Mouse (Mus musculus): ENCODE results near the gene Bbof1.
A peak's percentile ranks its signal among the peaks of the same experiment; 100 is the strongest.

Gene Bbof1

GRCm38 (mm10) chr12:84468701-84469100 is 59.8 kb downstream of the Bbof1 start:
- peak in 1 of 2 experiments; percentile 15 for DNase-seq (ENCODE audit: low spot score in 2 of 2)

DNA sequence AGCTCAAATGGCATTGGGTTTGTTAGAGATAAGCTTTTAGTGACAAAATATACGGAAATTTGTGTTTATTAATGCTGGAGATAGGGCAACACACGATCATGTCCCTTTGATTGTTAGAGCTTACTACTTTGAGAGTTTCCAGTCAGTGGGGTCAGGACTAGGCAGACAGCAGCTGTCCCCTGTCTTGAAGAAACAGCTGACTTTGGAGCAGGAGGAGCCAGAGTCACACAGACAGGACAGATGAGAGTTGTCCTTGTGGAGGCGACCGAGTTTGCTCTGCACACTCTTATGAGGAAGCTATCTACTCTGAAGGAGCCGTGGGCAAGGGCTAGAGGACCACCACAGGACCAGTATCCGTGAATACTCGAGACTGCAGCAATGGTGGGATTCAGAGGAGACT is 70.1 kb downstream of the Bbof1 start:
- no peak for DNase-seq (ENCODE audit: low spot score in 2 of 2)

DNA sequence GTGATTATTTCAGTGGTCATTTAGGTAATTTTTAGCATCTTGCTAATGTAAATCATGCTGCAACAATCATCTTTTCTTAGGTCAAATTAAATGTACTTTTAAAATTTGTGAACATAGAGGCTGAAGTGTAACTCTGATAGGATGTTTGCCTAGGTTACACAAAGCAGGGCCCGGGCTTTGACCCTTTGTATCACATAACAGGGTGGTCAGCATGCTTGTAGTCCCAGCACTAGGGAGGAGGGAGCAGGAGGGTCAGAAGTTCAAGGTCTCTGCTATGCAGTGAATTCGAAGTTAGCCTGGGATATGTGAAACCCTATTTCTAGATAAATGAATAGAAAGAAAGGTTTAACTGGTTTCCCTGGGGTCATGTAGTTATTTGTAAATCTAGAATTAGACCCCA is 72.4 kb downstream of the Bbof1 start:
- DNase-seq (ENCODE audit: low spot score in 2 of 2), result no peak

DNA sequence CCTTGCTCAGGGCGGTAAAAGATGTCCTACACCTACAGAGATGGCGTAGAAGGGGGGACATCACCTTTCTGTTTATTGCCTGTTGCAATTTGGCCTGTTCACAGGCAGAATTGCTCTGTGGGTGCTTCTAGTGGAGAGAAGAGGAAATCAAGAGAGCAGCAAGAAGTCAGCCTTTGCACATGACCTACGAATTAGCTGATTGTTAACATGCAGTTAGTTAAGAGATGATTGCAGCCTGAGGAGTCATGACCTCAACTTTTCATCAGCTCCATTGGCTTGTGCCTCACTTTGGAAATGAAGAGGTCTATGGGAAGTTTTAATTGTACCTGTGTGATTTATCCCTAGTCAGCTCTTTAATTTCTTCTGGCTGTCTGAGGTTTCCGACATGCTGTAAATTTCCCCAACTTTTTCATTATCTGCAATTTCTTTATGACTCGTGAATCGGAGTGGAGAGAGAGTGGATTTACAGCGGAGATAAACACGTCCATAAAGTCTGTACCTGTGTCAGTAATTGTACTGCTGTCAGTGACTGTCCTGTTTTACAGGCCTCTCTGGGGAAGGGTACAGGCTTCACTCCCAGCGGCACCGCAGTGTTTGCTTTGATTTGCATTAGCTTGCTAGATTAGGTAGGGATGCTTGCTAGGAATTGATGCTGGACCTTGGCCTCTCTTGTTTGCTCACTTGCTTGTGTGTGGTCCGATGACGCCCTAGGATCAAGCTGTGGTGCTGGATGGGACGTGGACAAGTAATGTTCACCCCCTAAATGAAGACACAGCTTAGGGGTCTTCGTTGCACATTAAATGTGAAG is 74.1 kb downstream of the Bbof1 start:
- DNase-seq (ENCODE audit: low spot score in 2 of 2), result no peak

DNA sequence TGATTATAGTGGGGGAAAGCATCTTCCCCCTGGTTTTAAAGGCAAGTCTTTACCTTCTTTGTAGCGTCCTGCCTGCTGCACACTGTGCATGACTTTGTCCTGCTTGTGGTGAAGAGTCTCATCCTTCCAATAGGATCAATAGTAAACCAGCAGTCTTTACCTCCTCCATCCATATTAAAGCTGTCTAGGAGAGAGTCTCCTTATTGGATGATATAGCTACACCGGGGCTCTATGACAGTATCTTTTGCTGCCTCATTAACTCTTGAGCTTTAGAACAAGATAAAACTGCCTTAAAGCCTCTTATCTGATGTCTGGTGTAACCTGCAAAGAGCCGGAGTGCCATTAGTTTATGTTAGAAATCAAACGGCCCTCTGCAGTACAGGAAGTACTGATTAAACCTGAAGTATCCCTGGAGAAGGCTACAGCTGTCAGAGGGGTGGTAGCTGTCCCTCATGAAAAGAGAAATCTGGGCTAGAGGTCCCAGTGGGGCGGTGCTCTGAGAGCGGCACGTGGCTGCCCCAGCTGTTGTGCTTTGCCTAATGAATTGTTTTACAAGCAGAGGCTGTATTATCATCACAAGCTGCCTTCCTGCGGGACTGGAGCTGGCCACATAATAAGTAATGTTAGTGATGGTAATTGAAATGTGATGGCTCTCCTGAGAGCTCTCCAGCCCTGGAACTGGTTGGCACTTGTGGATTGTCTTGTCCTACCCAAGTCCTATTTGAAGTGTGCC is 78.6 kb downstream of the Bbof1 start:
- peak in 1 of 2 experiments; percentile 5 for DNase-seq (ENCODE audit: low spot score in 2 of 2)
